19 mouse cellular contexts compared by ENCODE assay signal in genomic region chr11:59216955-59217354, GRCm38 (mm10). TPM values are rescaled to one million over a fixed set of nuclear protein-coding genes. Genes with fewer than 3 reads are reported as not detected.
DNase-seq lines count a peak whose midpoint lies in the region; ATAC-seq lines count a peak whose summit lies in the region.
"Had no signal": no experiment of that assay in that cellular context is flagged by ENCODE, and none has a peak within 500 bp of the region (broad histone marks: within the 10 kb centered on the region; RNA-seq: fewer than 3 reads in every experiment).

No protein-coding gene starts in this region.

- no peak overlapping the region for H3K27ac ChIP-seq in forebrain, embryonic 14.5 days (ENCODE audit: low read depth, low read length)
- no peak overlapping the region for H3K27ac ChIP-seq in forebrain, embryonic 12.5 days
- H3K27ac ChIP-seq: hindbrain, embryonic 12.5 days; limb, embryonic 12.5 days; liver, embryonic 15.5 days; midbrain, embryonic 13.5 days had no signal

- H3K27me3 ChIP-seq in forebrain, embryonic 14.5 days (replicated peaks; ENCODE audit: control insufficient read depth, insufficient read depth, low read length) = no peaks in the 10 kb centered on the region
- no peaks in the 10 kb centered on the region for H3K27me3 ChIP-seq in forebrain, embryonic 12.5 days
- H3K27me3 ChIP-seq: hindbrain, embryonic 12.5 days; limb, embryonic 12.5 days; liver, embryonic 15.5 days; midbrain, embryonic 13.5 days had no signal

- 79% methylated on average over 3 of the region's 3 CpGs for WGBS in forebrain, embryonic 14.5 days
- WGBS in forebrain, embryonic 12.5 days = 86% methylated on average over 3 of the region's 3 CpGs

- H3K9ac ChIP-seq in forebrain, embryonic 14.5 days (ENCODE audit: low read length) = no peak overlapping the region
- H3K9ac ChIP-seq in forebrain, embryonic 12.5 days = no peak overlapping the region
- H3K9ac ChIP-seq: hindbrain, embryonic 12.5 days; limb, embryonic 12.5 days; liver, embryonic 15.5 days; midbrain, embryonic 13.5 days had no signal

- no peak overlapping the region for H3K4me2 ChIP-seq in forebrain, embryonic 14.5 days (ENCODE audit: low read length)
- H3K4me2 ChIP-seq in forebrain, embryonic 12.5 days = no peak overlapping the region
- H3K4me2 ChIP-seq: hindbrain, embryonic 12.5 days; limb, embryonic 12.5 days; liver, embryonic 15.5 days; midbrain, embryonic 13.5 days had no signal

- peak; percentile 35 for DNase-seq in forebrain, embryonic 14.5 days (ENCODE audit: low spot score)
- DNase-seq in layer of hippocampus, postnatal 36 days = peak; percentile 44 to 46
- DNase-seq in layer of hippocampus, postnatal 10 days (ENCODE audit: low spot score in 2 of 2) = no peak
- DNase-seq in right cerebral cortex, adult 18-20 months = peak; percentile 68
- DNase-seq in right cerebral cortex, postnatal 14 days = no peak
- DNase-seq in embryo, embryonic 11 days = no peak
- DNase-seq in cerebellum, adult 11-12 months = no peak
- DNase-seq: adrenal gland, adult 8-10 months; cerebellum, adult 2 months; kidney, adult 9 months; right cerebral cortex, postnatal 4 days; thymus, postnatal 36 days had no signal

- peaks cover 31% of the 10 kb centered on the region for H3K36me3 ChIP-seq in forebrain, embryonic 14.5 days (ENCODE audit: control insufficient read depth, insufficient read depth, low read length)
- H3K36me3 ChIP-seq in forebrain, embryonic 12.5 days (replicated peaks) = peaks cover 36% of the 10 kb centered on the region

- no peaks in the 10 kb centered on the region for H3K9me3 ChIP-seq in forebrain, embryonic 14.5 days (replicated peaks; ENCODE audit: control insufficient read depth, low read length)
- H3K9me3 ChIP-seq in forebrain, embryonic 12.5 days = no peaks in the 10 kb centered on the region
- H3K9me3 ChIP-seq: hindbrain, embryonic 12.5 days; limb, embryonic 12.5 days; liver, embryonic 15.5 days; midbrain, embryonic 13.5 days had no signal

- no peak; the same call in 1 of the 2 replicates for ATAC-seq in forebrain, embryonic 14.5 days
- ATAC-seq in forebrain, embryonic 12.5 days (ENCODE audit: low FRiP score) = no peak
- ATAC-seq: inflammation-experienced regulatory T-cells, adult 6 months; midbrain, embryonic 13.5 days had no signal

- no peak overlapping the region for H3K4me3 ChIP-seq in forebrain, embryonic 14.5 days (ENCODE audit: low read depth, low read length)
- H3K4me3 ChIP-seq in forebrain, embryonic 12.5 days (replicated peaks) = no peak overlapping the region
- H3K4me3 ChIP-seq: hindbrain, embryonic 12.5 days; limb, embryonic 12.5 days; liver, embryonic 15.5 days; midbrain, embryonic 13.5 days had no signal

- H3K4me1 ChIP-seq in forebrain, embryonic 14.5 days (ENCODE audit: control insufficient read depth, insufficient read depth, low read length) = no peaks in the 10 kb centered on the region
- H3K4me1 ChIP-seq in forebrain, embryonic 12.5 days = no peaks in the 10 kb centered on the region
- H3K4me1 ChIP-seq: limb, embryonic 12.5 days had no signal

RNA-seq across cellular contexts. Expression of gene 2310033P09Rik, which starts 8.8 kb away (rescaled TPM):
- polyA plus RNA-seq in forebrain, embryonic 14.5 days (2014; fragmentation: Nextera tagmentation; extraction: Ambion mirVana) = 27.7 and 30.5 TPM in 2 replicates
- 36.2 and 38.4 TPM in 2 replicates for polyA plus RNA-seq in forebrain, embryonic 12.5 days (2016; fragmentation: Nextera tagmentation; extraction: Ambion mirVana)
- total RNA-seq in layer of hippocampus, postnatal 36 days (2021) = 10 to 100 TPM; 24.0 to 25.2 TPM
- total RNA-seq in layer of hippocampus, postnatal 10 days (2021) = 10 to 100 TPM; 24.7 to 25.5 TPM

RNA-seq across cellular contexts. Expression of gene Arf1, which starts 11.1 kb away (rescaled TPM):
- polyA plus RNA-seq in forebrain, embryonic 14.5 days (2014; fragmentation: Nextera tagmentation; extraction: Ambion mirVana) = 666 and 687 TPM in 2 replicates
- 539 and 565 TPM in 2 replicates for polyA plus RNA-seq in forebrain, embryonic 12.5 days (2016; fragmentation: Nextera tagmentation; extraction: Ambion mirVana)
- 100 to 1,000 TPM; 489 to 533 TPM for total RNA-seq in layer of hippocampus, postnatal 36 days (2021)
- total RNA-seq in layer of hippocampus, postnatal 10 days (2021) = 100 to 1,000 TPM; 445 to 470 TPM

RNA-seq across cellular contexts. Expression of gene Mrpl55, which starts 14.7 kb away (rescaled TPM):
- 109 and 119 TPM in 2 replicates for polyA plus RNA-seq in forebrain, embryonic 14.5 days (2014; fragmentation: Nextera tagmentation; extraction: Ambion mirVana)
- polyA plus RNA-seq in forebrain, embryonic 12.5 days (2016; fragmentation: Nextera tagmentation; extraction: Ambion mirVana) = 88.9 and 93.6 TPM in 2 replicates
- 10 to 100 TPM; 33.2 to 38.3 TPM for total RNA-seq in layer of hippocampus, postnatal 36 days (2021)
- 10 to 100 TPM; 39.6 to 40.9 TPM for total RNA-seq in layer of hippocampus, postnatal 10 days (2021)

RNA-seq across cellular contexts. Expression of gene Guk1, which starts 24.9 kb away (rescaled TPM):
- polyA plus RNA-seq in forebrain, embryonic 14.5 days (2014; fragmentation: Nextera tagmentation; extraction: Ambion mirVana) = 198 and 199 TPM in 2 replicates
- polyA plus RNA-seq in forebrain, embryonic 12.5 days (2016; fragmentation: Nextera tagmentation; extraction: Ambion mirVana) = 83.4 and 95.5 TPM in 2 replicates
- 100 to 1,000 TPM; 127 to 155 TPM for total RNA-seq in layer of hippocampus, postnatal 36 days (2021)
- total RNA-seq in layer of hippocampus, postnatal 10 days (2021) = 100 to 1,000 TPM; 123 to 125 TPM

RNA-seq across cellular contexts. Expression of gene Gjc2, which starts 33.9 kb away (rescaled TPM):
- polyA plus RNA-seq in forebrain, embryonic 14.5 days (2014; fragmentation: Nextera tagmentation; extraction: Ambion mirVana) = 0.10 TPM in 1 of 2 replicates, not detected in the other
- 0.09 and 0.26 TPM in 2 replicates for polyA plus RNA-seq in forebrain, embryonic 12.5 days (2016; fragmentation: Nextera tagmentation; extraction: Ambion mirVana)
- 10 to 100 TPM; 15.7 to 16.9 TPM for total RNA-seq in layer of hippocampus, postnatal 36 days (2021)
- 1 to 10 TPM; 1.8 to 2.8 TPM for total RNA-seq in layer of hippocampus, postnatal 10 days (2021)
- polyA plus RNA-seq: inflammation-experienced regulatory T-cells, adult 6 months; midbrain, embryonic 13.5 days; neural tube, embryonic 14.5 days had no signal

Comparison
In these comparisons a context has a peak if more than half of its experiments do, and no peak if none do; other contexts are left out.
1. DNase-seq: peak in forebrain, embryonic 14.5 days (single experiment), layer of hippocampus, postnatal 36 days (2 of 2) and right cerebral cortex, adult 18-20 months (single experiment); none in layer of hippocampus, postnatal 10 days (0 of 2), right cerebral cortex, postnatal 14 days (single experiment), embryo, embryonic 11 days (single experiment) and cerebellum, adult 11-12 months (single experiment).